Mouse (Mus musculus): ENCODE measurements around the gene Mad1l1.

Gene Mad1l1

DNA sequence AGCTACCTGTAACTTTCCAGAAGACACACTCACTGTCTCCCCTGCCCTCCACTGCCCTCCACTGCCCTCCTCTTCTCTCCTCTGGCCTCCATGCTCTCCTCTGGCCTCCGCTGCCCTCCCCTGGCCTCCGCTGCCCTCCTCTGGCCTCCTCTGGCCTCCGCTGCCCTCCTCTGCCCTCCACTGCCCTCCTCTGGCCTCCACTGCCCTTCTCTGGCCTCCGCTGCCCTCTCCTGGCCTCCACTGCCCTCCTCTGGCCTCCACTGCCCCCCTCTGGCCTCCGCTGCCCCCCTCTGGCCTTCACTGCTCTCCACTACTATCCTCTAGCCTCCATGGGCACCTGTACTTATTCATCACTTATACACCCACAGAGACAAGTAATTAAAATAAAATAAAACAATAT lies 117.3 kb downstream of the Mad1l1 start:
- Histone ChIP-seq H3K27me3 (ENCODE audit: control insufficient read depth, insufficient read depth, low read length, poor library complexity, severe bottlenecking) (no peaks in the 10 kb centered on the region), H3K36me3 (ENCODE audit: control insufficient read depth, insufficient read depth, low read length, poor library complexity, severe bottlenecking) (no peaks in the 10 kb centered on the region)
- no peak for DNase-seq (ENCODE audit: low read depth, low spot score)

DNA sequence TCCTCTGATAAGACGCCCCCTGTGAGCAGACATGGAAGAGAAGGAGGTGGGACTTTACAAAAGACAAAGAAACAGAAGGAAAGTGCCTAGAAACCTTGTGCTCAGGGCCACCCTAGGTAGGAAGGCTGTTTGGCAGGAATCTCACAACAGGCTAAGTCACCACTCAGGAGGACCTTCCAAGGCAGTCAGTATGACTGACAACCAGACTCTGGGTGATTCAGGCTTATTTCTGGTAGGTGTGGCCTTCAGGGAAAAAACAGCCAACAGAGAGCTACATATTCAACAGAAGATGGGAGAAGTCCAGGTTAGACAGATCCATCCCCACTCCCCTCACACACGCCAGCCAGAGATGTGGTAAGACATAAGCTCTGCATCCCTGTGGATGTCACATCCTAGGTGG lies 118.9 kb downstream of the Mad1l1 start:
- DNase-seq (ENCODE audit: low read depth, low spot score), result no peak
- Histone ChIP-seq H3K36me3 (ENCODE audit: control insufficient read depth, insufficient read depth, low read length, poor library complexity, severe bottlenecking) (no peaks in the 10 kb centered on the region), H3K27me3 (ENCODE audit: control insufficient read depth, insufficient read depth, low read length, poor library complexity, severe bottlenecking) (no peaks in the 10 kb centered on the region)

DNA sequence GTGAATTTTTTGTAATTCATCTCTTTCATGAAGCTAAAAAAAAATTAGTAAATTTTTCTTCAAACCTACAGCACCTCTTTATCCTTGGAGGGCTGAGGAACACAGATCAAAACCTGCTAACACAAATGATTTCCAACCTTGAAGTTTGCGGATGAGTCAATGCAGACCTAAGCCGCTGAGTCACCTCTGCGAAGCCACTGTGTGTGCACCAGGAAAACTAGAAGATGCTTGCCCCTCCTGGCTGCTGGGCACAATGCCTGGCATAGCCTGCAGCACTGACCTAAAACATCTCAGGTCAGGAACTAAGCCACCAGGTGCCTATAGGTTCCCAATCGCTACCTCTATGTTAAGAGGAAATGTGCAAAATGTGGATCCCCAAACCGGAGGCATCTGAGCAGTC lies 119.8 kb downstream of the Mad1l1 start:
- DNase-seq (ENCODE audit: low read depth, low spot score), result no peak
- Histone ChIP-seq H3K27me3 (ENCODE audit: control insufficient read depth, insufficient read depth, low read length, poor library complexity, severe bottlenecking) (no peaks in the 10 kb centered on the region), H3K36me3 (ENCODE audit: control insufficient read depth, insufficient read depth, low read length, poor library complexity, severe bottlenecking) (no peaks in the 10 kb centered on the region)

DNA sequence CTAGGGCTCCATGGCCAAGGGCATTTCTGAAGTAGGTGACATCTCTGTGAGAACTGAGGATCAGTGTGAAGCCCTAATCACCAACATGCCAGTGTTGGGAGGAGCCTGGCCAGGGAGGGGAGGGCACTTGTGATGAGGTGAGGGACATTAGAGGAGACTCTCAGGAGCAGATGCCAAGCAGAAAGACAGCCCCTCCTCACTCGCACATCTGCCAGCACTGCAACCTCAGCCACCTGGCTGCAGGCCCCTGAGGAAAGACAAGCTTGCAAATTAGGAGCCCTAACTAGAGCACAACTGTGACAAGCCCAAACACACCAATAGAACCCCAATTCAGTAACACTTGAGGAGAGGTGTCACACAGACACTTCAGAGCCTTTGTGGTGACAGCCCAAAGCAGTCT lies 120.2 kb downstream of the Mad1l1 start:
- no peak for DNase-seq (ENCODE audit: low read depth, low spot score)

DNA sequence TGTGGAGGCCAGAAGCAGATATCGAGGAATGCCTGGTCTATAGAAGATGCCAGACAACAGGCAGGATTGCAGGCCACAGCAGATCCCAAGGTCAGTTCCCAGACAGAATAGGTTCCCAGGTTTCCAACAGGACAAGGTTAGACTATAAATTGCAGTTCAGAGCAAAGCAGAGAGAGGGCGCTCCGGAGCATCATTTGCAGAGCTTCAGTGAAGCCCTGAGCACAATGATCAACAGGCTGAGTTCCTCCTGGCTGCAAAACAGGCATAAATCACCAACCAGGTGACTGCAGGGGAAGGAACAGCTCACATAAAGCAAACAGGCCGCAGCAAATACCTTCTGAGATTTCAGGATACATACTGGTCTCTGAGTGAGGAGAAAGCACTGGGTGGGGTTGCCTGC lies 123.6 kb downstream of the Mad1l1 start:
- peak; percentile 76 for DNase-seq (ENCODE audit: low read depth, low spot score)
- no peaks in the 10 kb centered on the region for H3K27me3 ChIP-seq (ENCODE audit: control insufficient read depth, insufficient read depth, low read length, poor library complexity, severe bottlenecking)
- H3K36me3 ChIP-seq (ENCODE audit: control insufficient read depth, insufficient read depth, low read length, poor library complexity, severe bottlenecking), result peaks cover 2% of the 10 kb centered on the region

More for the DNA sequence above, 120.2 kb downstream of the Mad1l1 start:
- H3K27me3 ChIP-seq (ENCODE audit: control insufficient read depth, insufficient read depth, low read length, poor library complexity, severe bottlenecking), result no peaks in the 10 kb centered on the region
- H3K36me3 ChIP-seq (ENCODE audit: control insufficient read depth, insufficient read depth, low read length, poor library complexity, severe bottlenecking), result no peaks in the 10 kb centered on the region

DNA sequence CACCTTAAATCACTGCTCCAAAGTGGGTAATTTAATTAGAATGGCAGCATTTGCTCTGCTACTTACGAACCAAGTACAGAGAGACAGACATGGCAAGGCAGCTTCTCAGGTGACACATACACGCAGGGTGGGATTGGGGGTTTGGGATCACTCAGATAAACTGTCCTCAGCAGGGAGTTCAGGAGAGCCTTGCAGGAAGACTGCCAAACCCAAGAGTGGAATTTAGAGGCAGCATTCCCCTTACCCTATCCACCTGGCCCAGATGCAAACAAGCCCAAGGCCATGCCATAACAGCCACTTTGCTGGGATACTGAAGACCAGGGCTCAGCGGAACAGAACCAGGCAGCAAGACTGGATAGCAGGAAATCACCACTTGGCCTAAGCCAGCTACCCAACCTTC lies 124.9 kb downstream of the Mad1l1 start:
- H3K36me3 ChIP-seq (ENCODE audit: control insufficient read depth, insufficient read depth, low read length, poor library complexity, severe bottlenecking), result peaks cover 2% of the 10 kb centered on the region
- no peak for DNase-seq (ENCODE audit: low read depth, low spot score)
- H3K27me3 ChIP-seq (ENCODE audit: control insufficient read depth, insufficient read depth, low read length, poor library complexity, severe bottlenecking), result no peaks in the 10 kb centered on the region

DNA sequence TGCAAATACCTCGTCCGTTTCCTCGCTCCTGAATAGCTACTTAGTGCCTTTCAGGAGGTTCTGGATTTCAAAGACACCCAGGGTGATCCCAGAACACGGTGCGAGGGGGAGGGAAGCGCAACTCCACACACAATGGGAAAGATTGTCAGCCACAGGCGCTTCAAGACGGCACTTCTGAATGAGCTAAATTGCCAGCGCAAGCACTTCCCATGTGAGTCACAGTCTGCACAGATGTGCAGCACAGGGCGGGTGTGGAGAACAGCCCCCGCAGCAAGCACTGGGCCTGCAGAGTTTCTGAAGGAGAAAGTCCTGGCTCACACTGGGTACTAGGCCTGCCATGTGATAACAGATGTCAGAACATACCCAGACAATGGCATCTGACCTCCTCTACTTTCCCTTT lies 127.2 kb downstream of the Mad1l1 start:
- Histone ChIP-seq H3K36me3 (ENCODE audit: control insufficient read depth, insufficient read depth, low read length, poor library complexity, severe bottlenecking) (peaks cover 2% of the 10 kb centered on the region), H3K27me3 (ENCODE audit: control insufficient read depth, insufficient read depth, low read length, poor library complexity, severe bottlenecking) (no peaks in the 10 kb centered on the region)
- DNase-seq (ENCODE audit: low read depth, low spot score), result no peak

DNA sequence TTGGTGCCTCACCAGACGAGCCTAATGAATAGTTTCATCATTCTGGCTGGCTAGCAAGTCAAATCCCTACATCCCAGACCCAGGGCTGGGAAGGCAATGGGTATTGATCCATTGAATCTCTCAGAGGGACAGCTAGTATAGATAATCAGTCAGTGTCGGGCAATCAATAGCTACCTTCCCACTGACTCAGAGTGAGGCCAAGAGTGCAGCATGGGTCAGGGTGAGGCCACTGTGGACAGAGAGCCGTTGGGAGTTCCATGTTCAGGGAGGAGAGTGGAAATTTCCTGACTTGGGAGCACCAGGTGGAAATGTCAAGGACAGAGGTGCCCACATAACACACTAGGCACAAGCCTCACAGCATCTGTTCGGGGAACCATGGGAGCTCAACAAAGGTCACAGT lies 129.8 kb downstream of the Mad1l1 start:
- Histone ChIP-seq H3K36me3 (ENCODE audit: control insufficient read depth, insufficient read depth, low read length, poor library complexity, severe bottlenecking) (peaks cover 2% of the 10 kb centered on the region), H3K27me3 (ENCODE audit: control insufficient read depth, insufficient read depth, low read length, poor library complexity, severe bottlenecking) (no peaks in the 10 kb centered on the region)
- no peak for DNase-seq (ENCODE audit: low read depth, low spot score)

DNA sequence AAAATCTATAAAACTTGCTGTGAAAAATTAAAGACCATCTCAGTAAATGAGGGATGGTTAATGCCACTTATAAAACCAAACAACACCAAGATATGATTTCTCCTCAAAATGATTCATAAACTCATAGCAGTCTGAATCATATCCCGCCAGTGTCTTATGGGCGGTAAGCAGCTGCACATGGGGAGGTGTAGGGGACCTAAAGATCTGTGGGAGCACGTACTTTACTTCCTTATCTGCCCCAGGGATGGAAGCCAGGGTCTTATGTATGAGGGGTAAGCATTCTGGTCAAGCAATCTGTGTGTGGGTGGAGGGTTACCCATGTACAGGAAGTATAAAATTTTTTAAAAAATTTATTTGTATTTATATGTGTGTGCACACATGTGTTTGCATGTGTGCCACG lies 135.0 kb downstream of the Mad1l1 start:
- DNase-seq (ENCODE audit: low read depth, low spot score), result no peak
- Histone ChIP-seq H3K27me3 (ENCODE audit: control insufficient read depth, insufficient read depth, low read length, poor library complexity, severe bottlenecking) (no peaks in the 10 kb centered on the region), H3K36me3 (ENCODE audit: control insufficient read depth, insufficient read depth, low read length, poor library complexity, severe bottlenecking) (no peaks in the 10 kb centered on the region)

DNA sequence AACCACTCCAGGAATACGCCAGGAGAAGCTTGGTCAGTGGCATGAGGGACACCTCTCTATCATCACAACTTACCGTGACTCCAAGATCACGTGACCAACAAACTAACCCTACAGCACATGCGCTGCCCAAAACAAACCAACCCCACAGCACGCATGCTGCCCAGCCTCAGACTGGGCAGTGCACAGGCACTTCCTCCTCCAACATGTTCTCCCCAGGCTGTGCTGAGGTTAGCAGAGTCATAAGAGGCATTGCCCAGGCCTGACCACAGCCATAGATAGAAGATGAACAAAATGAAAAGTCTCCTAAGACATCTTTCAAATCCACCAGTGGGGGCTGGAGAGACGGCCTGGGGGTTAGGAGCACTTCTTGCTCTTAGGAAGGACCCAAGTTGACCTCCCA lies 135.6 kb downstream of the Mad1l1 start:
- H3K27me3 ChIP-seq (ENCODE audit: control insufficient read depth, insufficient read depth, low read length, poor library complexity, severe bottlenecking), result no peaks in the 10 kb centered on the region

DNA sequence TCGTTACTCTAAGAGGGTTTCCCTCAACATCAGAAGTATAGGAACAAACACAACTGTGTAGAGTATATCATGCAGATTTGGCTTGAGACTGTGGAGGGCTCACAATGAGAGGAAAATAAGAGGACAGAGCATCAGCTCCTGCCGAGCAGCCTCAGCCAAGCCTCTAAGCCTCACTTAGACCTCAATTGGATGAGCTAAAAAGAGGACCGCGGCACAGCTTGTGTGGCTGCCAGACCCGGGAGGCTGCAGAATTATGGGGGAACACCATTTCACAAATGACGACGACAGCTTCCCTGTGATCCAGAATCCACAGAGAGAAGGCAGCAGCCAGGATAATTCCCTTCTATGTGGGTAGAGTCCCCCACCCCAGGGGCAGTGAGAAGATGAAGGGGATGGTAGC lies 138.0 kb downstream of the Mad1l1 start:
- Histone ChIP-seq H3K36me3 (ENCODE audit: control insufficient read depth, insufficient read depth, low read length, poor library complexity, severe bottlenecking) (no peaks in the 10 kb centered on the region), H3K27me3 (ENCODE audit: control insufficient read depth, insufficient read depth, low read length, poor library complexity, severe bottlenecking) (no peaks in the 10 kb centered on the region)
- no peak for DNase-seq (ENCODE audit: low read depth, low spot score)

More for the DNA sequence above, 135.6 kb downstream of the Mad1l1 start:
- no peak for DNase-seq (ENCODE audit: low read depth, low spot score)
- no peaks in the 10 kb centered on the region for H3K36me3 ChIP-seq (ENCODE audit: control insufficient read depth, insufficient read depth, low read length, poor library complexity, severe bottlenecking)

DNA sequence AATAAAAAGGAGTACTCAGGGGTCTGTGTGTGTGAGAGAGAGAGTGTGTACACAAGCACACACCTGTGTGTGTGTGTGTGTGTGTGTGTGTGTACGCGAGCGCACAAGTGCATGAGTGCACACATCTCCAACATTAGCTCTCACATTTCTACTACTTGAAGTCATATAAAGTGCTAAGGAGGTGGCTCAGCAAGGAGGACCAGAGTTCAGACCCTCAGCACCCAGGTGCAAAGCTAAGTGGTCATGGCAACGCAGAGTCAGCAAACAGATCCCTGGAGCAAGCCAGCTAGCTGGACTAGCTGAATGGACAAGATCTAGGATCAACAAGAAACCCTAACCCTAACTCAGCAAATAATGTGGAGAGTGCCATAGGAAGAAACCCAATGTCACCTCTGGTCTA lies 139.0 kb downstream of the Mad1l1 start:
- DNase-seq (ENCODE audit: low read depth, low spot score), result no peak
- no peaks in the 10 kb centered on the region for H3K27me3 ChIP-seq (ENCODE audit: control insufficient read depth, insufficient read depth, low read length, poor library complexity, severe bottlenecking)
- no peaks in the 10 kb centered on the region for H3K36me3 ChIP-seq (ENCODE audit: control insufficient read depth, insufficient read depth, low read length, poor library complexity, severe bottlenecking)

DNA sequence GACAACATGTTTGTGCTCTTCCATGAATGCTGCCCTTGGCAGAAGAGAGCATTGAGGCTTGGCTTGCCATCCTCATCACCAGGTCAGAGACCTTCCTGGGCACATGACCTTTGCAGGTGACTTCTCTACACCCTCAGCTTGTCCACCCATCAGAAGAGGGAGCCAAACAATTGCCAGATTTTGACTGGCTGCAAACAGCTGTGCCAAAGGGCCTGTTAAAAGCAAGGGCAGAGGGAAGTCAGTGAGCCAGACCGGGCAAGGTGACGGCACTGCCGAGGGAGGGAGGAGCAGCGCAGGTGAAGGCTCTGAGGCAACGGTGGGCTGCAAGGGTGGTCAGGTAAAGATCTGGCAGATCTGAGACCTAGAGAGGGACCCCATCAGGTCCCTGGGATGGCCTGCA lies 141.3 kb downstream of the Mad1l1 start:
- H3K36me3 ChIP-seq (ENCODE audit: control insufficient read depth, insufficient read depth, low read length, poor library complexity, severe bottlenecking), result no peaks in the 10 kb centered on the region
- no peak for DNase-seq (ENCODE audit: low read depth, low spot score)
- no peaks in the 10 kb centered on the region for H3K27me3 ChIP-seq (ENCODE audit: control insufficient read depth, insufficient read depth, low read length, poor library complexity, severe bottlenecking)

DNA sequence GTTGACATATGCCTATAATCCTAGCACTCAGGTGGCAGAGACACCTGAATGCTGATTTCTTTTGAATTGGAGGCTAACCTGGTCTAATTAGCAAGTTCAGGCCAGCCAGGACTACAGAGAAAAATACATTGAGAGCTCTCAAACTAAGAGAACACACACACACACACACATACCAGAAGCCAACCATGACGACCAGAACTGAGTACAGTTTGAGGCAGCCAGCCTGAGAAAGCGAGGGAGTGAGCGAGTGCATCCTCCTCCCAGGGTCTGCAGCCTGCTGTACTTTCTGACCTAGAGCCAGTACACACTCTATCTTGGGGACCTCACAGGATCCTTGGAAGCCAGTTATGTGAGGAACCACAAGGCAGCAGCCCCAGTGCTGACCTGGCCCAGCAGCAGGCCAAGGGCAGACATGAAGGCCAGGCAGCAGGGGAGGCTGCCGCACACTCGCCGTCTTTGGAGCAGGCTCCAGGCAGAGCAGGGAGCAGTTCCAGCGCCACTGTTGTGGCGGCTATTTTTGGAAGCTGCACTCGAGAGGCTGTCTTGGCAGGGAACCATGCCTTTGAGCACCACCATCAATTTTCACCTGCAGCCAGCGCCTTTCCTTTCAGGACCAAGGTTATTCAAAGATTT lies 143.2 kb downstream of the Mad1l1 start:
- Histone ChIP-seq H3K27me3 (ENCODE audit: control insufficient read depth, insufficient read depth, low read length, poor library complexity, severe bottlenecking) (no peaks in the 10 kb centered on the region), H3K36me3 (ENCODE audit: control insufficient read depth, insufficient read depth, low read length, poor library complexity, severe bottlenecking) (no peaks in the 10 kb centered on the region)
- DNase-seq (ENCODE audit: low read depth, low spot score), result no peak

DNA sequence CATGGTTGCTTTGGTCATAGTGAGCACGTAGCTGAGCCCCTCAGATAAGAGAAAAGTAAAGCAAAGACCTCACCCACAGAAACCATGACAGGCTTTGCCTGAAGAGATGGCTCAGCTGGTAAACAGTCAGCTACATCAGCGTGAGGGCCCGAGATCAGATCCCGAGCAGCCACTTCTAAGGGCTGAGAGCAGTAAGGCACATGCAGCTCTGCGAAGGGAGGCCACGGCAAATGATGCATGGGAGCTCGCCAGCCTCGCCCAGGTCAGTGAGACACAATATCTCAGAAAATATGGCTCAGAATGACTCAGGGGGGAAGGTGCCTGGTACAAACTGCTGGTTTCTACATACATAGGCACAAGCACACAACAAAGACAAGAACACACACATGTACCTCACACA lies 143.8 kb downstream of the Mad1l1 start:
- no peak for DNase-seq (ENCODE audit: low read depth, low spot score)
- no peaks in the 10 kb centered on the region for H3K36me3 ChIP-seq (ENCODE audit: control insufficient read depth, insufficient read depth, low read length, poor library complexity, severe bottlenecking)
- H3K27me3 ChIP-seq (ENCODE audit: control insufficient read depth, insufficient read depth, low read length, poor library complexity, severe bottlenecking), result no peaks in the 10 kb centered on the region

DNA sequence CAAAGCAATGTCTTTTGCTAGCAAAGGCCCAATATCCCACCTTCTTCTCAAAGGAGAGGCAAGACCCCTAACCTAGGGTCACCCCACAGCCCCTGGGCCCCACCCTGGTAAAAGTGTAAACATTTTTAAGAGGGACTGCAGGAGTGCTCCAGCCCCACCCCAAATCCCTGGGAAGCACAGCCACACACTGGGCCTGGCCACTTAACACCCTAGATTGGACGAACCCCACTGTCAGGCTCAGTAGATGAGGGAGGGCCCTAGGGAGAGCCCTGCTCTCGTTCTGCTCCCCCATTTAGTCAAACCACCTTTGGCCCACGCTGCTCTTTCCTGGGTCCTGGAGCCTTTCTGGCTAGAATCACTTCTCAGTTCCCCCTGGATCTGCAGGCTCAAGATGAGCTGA lies 145.0 kb downstream of the Mad1l1 start:
- no peaks in the 10 kb centered on the region for H3K36me3 ChIP-seq (ENCODE audit: control insufficient read depth, insufficient read depth, low read length, poor library complexity, severe bottlenecking)
- DNase-seq (ENCODE audit: low read depth, low spot score), result no peak
- no peaks in the 10 kb centered on the region for H3K27me3 ChIP-seq (ENCODE audit: control insufficient read depth, insufficient read depth, low read length, poor library complexity, severe bottlenecking)

Measured in splenic B cell, adult 2 months (primary cell).